Mouse (Mus musculus) gastrocnemius, postnatal 10 days (tissue): ENCODE results near the gene Lmo4. TPM values are rescaled to one million over a fixed set of nuclear protein-coding genes. Genes with fewer than 3 reads are reported as not detected.

ENCODE experiments used
- DNase-seq: peaks from one replicate; pipeline ENCODE4 v3.0.0; 2021; ENCODE audit warnings: mixed read lengths
- long read RNA-seq, 2 experiments: library from polyadenylated mRNA; stranded (forward); transcript quantifications; one replicate each; pipeline ENCODE4 v2.0.0; 2021
- total RNA-seq, 2 experiments: library from RNA; stranded (reverse); gene quantifications; 2 replicates each; pipeline ENCODE4 v1.2.3; 2021

Gene Lmo4
- 10 to 100 TPM; 22.7 to 25.3 TPM for total RNA-seq
- long read RNA-seq, experiment 1, partial matches to known transcripts, result 1 of 6 reads
- long read RNA-seq, experiment 1, other reads (novel, unspliced or antisense), result 2 of 6 reads
- long read RNA-seq, experiment 2, partial matches to known transcripts, result 0 of 3 reads
- long read RNA-seq, experiment 2, other reads (novel, unspliced or antisense), result 0 of 3 reads

DNA sequence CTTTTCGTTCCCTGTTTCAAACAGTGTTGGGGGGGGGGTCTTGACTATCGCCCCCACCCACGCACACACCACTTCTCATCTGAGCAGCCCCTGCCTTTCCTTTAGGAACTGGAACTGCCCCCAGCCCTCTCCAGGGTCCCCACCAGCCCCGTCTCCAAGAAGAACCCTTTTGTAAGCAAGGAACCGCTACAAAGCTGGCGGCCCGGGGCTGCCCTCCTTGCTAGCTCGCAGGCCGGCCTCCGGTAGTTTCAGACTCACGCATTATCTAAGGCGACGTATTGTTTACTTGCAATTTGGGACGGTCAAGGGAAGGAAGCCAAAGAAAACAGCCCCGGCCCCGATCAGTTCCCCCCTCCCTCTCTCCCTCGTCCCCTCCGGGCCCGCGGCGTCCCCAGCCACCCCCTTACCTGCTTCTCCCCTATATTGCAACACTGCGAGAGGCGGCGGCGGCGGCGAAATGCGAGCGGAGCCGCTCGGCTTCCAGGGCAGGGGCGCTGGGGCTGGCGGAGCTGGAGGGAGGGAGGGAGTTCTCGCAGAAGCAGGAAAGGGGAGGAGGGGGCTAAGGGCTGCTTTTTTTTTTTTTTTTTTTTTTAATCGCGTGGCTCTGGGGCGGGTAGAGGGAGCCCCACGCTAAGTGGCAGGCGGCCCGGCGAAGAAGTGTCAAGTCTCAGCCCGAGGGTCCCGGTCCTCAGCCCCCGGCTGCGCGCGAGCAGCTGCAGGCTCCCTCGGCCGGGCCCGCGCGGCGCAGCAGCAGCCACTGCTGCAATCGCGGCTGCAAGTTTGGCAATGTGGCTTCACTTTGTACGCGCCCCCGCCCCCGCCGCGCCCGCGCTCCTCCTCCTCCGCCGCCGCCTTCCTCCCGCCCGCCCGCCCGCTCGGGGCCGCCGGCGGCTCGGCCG is at the start of gene Lmo4:
Lmo4 (minus strand) TSS at position 808 of the 899 bp plus-strand sequence.
- DNase-seq, result peak; percentile 89

DNA sequence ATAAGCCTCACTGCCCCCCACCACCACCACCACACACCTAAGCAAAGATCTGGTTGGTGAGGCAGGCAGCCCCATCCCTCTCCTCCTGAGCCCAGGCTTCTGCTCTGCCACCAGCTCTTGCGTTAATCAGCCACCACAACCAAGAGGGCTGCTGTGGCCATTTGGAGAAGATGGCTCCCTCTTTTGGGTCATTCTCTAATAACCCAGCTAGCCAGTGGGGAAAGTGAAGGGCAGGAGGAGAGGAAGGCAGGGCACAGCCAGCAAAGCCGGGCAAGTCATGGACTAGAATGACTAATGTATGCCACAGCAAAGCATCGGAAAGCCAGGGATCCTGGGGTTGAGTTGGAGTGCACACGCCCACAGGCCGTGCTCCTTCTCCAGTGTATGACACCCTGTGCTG is 49.3 kb upstream of the Lmo4 start:
- DNase-seq, result no peak

DNA sequence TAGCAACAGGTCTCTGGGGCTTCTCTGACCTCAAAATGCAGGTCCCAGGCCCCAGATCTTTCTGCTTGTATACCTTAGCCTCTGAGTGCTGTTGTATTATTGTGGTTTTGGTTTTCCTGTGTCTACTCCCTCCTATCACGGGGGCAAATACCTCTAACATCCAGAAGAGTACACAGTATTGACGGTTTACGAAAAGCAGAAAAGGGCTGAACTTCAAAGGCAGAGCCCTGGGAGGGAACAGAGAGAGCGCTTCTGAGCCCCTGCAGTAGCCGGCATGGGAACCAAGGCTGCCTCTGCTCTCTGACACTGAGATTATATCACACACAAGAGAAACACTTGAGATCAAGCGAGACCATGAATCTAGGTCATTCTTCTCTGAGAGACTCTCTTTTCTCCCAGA is 48.0 kb upstream of the Lmo4 start:
- DNase-seq, result no peak

DNA sequence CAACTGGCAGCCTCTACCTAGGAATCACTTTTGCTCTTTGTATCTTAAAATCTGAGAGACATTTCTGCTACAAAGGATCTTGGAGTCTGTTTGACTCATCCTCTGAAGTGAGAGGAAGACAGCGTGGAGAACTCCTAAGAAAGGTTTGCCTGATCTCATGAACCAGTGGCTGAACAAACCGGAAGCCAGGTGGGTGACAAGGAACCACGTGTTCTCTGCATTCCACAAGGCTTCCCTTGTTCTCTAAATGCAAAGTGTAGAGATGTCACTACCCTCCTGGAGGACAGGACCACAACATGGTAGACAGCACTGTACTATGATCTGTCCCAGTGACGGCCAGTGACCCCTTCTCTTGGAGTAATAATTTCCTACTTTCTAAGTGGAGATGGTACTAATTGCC is 47.1 kb upstream of the Lmo4 start:
- no peak for DNase-seq

DNA sequence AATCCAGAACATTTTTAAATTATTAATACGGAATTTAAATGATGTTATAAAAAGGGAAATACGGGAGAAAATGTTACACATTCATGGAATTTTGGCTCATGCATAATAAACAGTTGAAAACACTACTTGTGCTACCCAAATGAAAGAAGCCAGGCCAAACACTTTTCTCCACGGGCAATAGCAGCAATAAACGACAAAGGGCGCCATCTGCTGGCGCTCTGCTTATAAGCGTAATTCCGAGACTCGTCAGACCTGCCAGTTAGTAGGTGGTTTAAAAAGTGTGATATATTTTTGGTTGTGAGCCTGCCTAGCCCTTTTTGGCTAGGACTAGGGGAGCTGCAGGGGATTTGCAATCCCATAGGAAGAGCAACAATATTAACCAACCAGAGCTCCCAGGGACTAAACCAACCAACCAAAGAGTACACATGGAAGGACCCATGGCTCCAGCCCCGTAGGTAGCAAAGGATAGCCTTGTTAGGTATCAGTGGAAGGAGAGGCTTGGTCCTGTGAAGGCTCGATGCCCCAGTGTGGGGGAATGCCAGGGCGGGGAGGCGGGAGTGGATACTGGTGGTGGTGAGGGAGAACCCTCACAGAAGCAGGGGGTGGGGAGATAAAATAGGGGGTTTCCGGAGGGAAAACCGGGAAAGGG is 37.1 kb upstream of the Lmo4 start:
- peak; percentile 79 for DNase-seq

DNA sequence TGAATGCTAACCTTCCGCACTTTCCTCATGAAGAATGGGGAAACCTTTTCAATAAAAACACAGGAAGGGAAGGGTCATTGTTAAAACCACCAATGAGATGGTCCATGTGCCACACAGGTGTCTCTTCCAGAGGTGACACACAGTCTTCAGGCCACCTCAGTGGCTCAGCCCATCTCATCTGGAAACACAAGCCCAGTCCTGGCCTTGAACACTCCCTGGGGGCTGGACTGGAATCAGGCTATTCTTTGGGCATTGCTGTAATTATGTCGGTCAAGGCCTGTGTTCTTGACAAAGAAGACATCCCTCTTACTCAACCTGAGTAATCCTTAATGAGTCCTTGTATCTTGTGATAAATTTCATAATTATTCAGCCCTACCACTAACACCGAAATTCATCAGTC is 36.1 kb upstream of the Lmo4 start:
- DNase-seq, result no peak

DNA sequence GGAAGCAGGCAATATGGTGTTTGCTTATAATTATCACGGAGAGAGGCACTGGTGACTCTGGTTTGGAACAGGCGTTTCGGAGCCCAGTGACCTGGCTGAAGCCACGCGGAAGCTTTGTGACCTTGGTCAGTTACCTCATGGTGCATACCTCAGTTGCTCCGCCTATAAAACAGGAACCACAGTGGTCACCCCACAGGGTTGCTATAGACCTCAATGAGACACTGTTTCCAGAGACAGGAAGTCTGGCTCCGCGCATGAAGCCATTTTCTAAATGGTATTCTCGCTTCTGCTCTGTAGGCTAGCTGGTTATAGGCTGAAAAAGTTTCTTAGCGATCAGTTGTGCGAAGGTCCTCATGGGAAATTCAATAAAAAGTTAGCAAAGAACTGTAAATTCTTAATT is 33.5 kb upstream of the Lmo4 start:
- DNase-seq, result no peak

DNA sequence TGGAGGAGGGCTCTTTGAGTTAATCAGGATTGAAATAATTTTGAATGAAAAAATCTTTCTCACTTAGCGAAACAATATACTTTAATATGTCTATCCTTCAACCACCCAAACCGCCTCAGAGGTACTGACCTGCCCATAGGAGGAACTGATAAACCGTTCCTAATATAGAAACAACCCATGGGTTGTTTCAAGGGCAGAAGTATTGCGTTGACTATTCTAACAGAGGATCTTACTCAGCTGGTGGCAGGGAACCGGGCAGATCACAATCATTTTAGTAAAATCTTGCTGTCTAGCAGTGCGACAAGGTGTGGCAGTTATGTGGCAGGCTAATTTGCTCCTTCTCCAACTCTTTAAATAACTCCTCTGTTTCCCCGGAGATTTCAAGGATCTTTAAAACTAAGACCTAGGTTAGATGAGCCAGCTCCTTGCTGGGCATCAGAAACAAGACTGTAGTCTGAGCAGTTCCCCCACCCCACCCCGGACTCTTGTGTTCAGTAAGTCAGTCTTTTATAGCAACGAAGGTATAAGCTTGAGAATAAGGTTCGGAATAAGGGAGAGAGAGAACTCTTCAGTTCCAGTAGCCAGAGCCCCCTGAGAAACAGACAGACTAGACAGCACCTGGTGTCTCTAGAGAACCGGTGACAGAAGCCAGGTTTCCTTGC is 27.5 kb upstream of the Lmo4 start:
- no peak for DNase-seq

DNA sequence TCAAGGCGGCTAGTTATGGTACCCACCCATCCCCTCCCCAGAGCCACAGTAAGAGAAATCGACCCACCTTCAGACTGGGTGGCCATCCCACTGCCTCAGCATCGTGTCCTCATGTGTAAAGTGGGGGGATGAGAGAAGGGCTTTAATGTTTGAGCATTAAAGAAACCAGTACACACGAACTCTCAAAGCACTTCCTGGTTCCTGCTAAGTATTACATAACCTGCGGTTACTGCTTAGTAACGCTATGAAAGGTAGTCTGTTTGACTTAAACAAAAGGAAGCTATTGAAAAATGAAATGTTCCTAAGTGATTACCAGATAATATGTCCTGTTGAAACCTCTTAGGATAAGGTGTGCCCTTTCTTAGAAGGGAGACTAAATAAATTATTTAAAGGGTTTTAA is 26.9 kb upstream of the Lmo4 start:
- no peak for DNase-seq

DNA sequence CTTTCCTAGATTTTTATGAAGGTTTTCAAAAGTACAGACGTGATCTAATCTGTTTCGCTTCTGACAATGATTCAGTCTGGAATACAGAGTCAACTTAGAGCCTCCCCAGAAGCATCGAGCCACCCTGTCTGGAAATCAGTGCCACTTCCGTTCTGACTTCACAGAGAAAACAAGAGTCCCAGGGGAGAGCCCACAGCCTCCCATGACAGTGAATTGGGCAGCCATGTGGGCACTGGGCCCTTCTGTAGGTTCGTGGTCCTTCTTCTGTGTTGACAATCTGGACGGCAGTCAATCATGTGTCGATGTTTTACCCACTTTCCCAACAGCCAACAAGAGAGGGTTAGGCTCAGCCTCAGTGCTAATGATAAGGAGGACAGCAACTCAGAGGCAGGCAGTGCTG is 26.4 kb upstream of the Lmo4 start:
- DNase-seq, result no peak

DNA sequence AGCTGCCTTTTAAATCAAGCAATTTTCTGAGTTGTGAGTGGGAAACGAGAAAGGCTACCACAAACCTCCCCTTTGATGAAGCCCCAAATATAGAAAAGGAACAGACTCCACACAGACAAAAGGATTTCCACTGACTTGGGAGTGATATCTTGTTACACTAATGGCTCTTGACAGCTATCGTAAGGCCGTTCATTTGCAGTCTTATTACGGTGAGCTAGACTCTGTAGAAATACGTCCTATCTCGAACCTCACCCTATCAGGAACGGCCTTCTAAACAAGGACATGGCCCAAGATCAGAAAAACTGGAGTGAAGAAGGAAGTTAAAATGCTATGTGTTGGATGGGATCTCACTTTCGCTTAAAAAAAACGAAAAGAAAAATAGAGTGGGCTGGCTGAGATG is 25.0 kb upstream of the Lmo4 start:
- no peak for DNase-seq

DNA sequence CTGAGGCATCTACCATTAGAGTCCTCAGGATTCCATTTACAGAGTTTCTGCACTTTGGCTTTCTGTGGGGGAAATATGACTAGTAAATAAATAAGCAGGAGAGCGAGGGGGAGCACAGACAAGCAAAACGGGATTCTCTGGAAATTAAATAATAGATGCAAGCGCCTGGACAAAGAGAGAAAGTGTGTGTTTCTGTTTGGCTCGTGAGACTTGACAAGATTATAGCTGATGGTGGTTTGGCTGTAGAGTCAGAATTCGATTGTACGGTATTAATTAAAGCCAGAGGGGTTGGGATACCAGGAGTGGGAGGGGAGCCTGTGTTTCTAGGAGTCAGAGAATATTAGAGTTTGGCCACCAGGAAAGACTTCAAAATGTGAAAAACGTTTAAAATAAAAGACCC is 24.3 kb upstream of the Lmo4 start:
- DNase-seq, result no peak

DNA sequence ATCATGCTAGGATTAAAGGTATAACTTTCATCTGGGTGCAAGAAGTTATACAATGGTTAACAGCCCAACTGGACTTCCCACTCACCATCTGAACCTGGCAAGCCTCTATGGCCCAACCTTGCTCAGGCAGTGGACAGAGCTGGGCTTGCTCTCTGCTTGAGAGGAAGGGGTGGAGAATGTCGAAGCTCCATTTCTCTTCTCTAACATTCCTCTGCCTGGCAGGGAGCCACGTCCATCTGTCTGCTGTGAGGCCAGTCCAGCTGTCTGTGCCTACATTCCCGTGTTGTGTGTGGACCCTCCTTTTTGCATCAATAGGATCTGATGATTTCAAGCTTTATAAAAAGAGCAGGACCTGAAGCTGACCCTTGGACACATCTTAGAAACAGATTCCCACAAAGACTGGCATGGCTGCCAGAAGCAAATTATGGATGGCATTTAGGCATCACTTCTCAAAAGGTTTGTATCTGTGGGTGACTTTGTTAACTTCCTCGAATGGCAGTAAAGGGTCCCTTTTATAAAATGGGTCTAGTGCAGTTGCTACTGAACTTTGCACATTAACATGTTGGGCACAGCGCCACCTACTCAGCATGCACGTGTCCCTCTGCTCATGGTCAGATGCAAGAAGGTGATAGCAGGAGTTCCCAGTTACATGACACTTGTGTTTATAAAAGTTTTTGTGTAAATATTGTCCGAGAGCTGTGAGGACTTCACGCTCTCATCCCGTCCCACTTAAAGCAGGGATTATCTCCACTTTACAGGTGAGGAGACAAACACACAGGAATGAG is 20.6 kb upstream of the Lmo4 start:
- DNase-seq, result peak; percentile 44

DNA sequence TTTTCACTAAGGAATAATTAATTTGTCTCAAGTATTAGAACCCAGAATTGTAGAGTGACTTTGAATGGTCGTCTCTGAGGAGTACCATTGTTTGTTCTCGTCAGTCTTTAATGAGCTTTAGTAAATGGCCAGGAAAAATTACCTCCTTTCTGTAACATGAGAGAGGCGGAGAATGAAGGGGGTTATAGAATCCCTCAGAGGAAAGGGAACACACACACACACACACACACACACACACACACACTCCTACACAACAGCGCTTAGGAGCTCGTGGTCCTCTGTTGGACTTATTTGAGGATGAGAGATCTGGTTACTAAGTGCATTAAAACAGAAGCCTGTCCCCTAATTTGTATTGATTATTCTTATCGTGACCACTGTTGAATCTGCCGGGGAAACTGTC is 19.6 kb upstream of the Lmo4 start:
- DNase-seq, result no peak

DNA sequence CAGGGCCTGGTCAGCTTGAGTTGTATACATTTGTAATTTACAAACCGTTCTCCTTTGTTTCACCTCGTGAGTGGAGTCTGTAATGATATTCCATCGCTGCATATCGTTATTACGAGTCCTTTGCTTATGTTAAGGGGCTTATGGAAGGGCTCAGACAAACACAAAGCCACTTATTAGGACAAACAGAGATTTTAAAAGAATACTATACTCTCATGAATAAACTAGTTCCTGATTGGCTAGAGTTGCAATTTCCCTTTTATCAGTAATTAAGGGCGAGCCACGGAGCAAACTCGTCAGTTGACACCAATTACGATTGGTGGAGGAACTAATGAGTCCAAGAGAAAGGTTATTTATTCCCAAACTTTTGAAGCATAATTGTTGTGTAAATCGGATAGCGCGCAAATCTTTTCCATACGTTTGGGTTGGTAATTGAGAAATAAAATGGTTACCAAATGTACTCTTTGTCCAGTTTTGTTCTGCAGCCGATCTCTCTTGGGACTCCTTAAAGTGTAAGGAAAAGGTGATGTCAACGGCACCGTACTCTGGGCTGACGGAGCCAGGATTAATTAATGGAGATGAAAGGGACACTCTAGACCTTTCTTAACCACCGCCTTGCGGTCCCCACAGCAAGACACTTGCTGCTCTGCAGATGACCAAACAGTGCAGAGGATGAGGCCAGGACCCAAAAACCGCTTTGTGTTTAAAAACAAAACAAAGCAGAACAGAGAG is 18.5 kb upstream of the Lmo4 start:
- no peak for DNase-seq

DNA sequence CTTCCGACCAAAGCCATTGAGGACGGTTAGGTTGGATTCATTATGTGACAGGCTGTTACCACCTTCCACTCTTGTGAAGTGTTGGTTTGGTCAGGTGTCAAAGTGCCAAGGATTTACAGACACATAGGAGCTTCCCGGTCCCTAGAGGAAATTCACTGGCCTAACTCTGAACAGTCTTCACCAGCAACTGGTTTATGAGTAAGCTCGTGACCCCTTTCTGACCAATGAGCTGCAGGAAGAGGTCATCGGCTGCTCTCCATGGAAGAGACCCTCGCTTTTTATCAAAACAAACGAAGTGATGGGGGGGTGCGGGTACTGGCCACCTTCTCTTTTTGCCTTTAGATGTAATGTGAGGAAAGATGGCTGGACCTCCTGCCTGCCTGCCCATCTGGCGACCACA is 17.4 kb upstream of the Lmo4 start:
- no peak for DNase-seq

DNA sequence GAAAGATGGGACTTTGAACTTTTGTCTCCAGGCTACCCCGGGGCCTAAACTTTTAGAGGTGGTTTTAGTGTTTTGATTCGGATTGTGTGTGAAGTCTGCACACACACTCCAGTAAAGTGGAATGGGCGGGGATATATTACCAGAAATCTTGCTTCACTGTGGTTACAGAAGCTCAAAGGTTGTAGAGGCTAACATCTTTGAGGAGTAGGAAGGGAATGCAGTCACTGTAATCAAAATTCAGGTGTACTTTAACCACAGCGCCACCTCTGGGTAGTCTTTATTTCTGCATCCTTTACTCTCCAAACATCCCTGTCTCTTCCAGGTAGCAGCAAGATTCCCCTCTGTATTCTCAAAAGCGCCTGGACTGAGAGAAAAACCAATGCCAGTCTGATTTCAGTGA is 2.5 kb upstream of the Lmo4 start:
- DNase-seq, result peak; percentile 36

DNA sequence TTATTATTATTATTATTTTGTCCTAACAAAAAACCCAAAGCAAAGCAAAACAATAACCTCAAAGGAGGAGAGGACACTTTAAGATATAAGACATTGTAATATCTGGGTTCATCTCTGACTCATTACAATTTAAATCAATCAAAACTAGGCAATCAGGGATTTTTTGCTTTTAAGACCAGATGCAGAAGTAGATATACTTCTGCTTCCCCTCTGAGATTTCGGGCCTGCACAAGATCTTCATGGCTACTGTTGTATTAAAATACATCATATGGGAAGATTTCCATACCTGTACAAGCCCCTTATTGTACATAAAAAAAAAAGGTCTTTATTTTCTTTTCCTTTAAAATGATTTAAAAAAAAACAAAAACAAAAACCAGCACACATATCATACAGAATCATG is 1.9 kb upstream of the Lmo4 start:
- DNase-seq, result no peak

DNA sequence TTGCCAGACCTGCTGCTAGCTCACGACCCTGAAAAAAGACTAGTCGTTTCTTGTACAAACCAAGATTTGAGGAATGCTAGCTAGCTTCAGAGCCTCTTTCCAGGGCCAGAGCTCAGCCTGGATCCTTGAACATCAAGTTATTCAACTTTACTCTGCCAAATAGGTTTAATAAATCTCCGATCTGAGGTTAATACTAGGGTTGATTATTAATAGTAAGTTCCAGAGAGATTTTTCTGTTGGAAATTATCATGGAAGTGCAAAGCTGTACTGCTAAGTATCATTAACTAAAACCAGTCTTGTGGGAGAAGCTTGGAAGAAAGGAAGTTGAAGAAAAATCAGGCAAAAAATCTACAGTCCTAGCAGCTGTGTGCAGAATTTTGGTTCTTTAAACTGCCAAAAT is 1.2 kb upstream of the Lmo4 start:
- DNase-seq, result no peak

DNA sequence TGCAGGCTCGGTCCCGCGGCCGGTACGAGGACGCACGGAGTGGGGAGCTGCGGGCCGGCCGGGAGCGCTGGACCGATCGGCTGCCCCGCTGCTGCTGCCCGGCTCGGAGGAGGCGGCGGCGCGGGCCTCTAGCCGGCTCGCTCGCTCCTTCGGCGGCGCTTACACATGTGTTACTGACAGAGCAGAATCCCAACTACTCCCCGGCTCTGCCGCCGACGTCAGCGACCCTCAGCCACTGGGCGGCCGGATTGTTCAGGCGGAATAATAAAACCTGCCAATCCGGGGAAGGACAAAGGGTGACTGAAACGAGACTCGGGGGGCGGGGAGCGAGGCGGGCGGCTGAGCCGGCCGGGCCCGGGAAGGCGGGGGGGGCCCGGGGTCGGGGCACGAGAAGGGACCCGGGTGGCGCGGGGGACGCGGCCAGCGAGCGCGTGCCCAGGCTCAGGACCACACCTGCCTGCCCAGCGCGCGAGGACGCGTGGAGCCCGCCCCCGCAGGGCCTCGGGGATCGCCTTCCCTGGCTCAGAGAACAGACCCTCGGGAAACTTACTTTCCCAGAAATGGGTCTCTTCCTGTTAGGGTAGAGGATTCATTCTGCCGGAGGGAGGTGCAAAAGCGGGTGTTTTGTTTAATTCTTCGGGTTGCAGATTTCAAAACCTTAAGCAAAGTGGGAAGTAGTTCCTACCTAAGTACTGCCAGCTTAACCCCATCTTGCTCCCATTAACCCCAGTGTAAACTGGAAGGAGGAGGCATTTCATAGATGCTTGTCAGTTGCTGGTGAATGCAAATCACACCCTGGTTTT is 532 bp upstream of the Lmo4 start:
- DNase-seq, result peak; percentile 88

DNA sequence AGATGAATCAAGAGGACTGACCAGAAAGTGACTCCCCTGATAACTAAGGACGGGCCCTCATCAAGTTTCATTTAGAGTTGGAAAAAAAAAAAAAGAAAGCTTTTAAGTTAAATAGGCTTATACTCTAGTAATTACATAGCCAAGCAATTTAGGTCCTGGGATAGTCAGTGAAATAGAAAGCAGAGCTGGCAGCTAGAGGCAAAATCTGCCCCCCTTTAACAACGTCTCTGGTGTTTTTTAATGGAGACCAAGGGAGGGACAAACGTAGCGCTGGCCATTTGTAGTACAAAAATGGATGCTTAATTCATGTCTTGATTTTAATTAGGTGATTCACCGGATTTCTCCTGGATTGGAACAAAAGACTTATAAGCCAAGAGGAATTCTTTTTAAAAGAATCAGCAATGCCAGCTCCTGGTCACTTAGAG is 1.0 kb downstream of the Lmo4 start:
- DNase-seq, result no peak
